Mouse (Mus musculus) forebrain, embryonic 16.5 days (tissue): ENCODE results near the gene Wdr90. TPM values are rescaled to one million over a fixed set of nuclear protein-coding genes. Genes with fewer than 3 reads are reported as not detected.

ENCODE experiments used
- ATAC-seq: fragments of 200-750 bp; cut with Nextera tagmentation; 2 replicates; pipeline ENCODE4 v1.8.0; 2017; ENCODE audit warnings: mild to moderate bottlenecking, moderate library complexity
- H3K27ac ChIP-seq: fragments of 300-500 bp; sonication (generic); 2 replicates; pipeline ENCODE4 v1.5.1; 2014; ENCODE audit warnings: low read length, control low read depth
- H3K27me3 ChIP-seq: fragments of 300-500 bp; sonication (generic); replicated peaks from 2 replicates; pipeline ENCODE4 v1.6.1; 2014; ENCODE audit warnings: low read length; ENCODE audit not compliant: control insufficient read depth, insufficient read depth
- H3K36me3 ChIP-seq: fragments of 300-500 bp; sonication (generic); 2 replicates; pipeline ENCODE4 v1.6.1; 2014; ENCODE audit not compliant: control insufficient read depth, insufficient read depth
- H3K4me1 ChIP-seq: fragments of 300-500 bp; sonication (generic); replicated peaks from 2 replicates; pipeline ENCODE4 v1.6.1; 2014; ENCODE audit warnings: low read length; ENCODE audit not compliant: control insufficient read depth, insufficient read depth
- H3K4me2 ChIP-seq: fragments of 300-500 bp; sonication (generic); 2 replicates; pipeline ENCODE4 v1.6.1; 2014; ENCODE audit warnings: mild to moderate bottlenecking, low read length, control low read depth
- H3K4me3 ChIP-seq: fragments of 300-500 bp; sonication (generic); replicated peaks from 2 replicates; pipeline ENCODE4 v1.5.1; 2014; ENCODE audit warnings: mild to moderate bottlenecking, low read length, control low read depth
- H3K9ac ChIP-seq: fragments of 300-500 bp; sonication (generic); replicated peaks from 2 replicates; pipeline ENCODE4 v1.6.1; 2014; ENCODE audit warnings: low read depth, low read length, control low read depth
- H3K9me3 ChIP-seq: fragments of 300-500 bp; sonication (generic); 2 replicates; pipeline ENCODE4 v1.6.1; 2016; ENCODE audit warnings: low read length; ENCODE audit not compliant: control insufficient read depth
- WGBS: fragments of 180-500 bp; shearing (Covaris S2); extraction: QIAGEN DNeasy Blood & Tissue Kit; methylation state at CpG from one replicate; pipeline ENCODE4 v1.1.7; 2014; 5-methylcytosine and 5-hydroxymethylcytosine counted together
- polyA plus RNA-seq: library from polyadenylated mRNA; unstranded; fragments of >200 nt; fragmentation: Nextera tagmentation; extraction: Ambion mirVana; gene quantifications from 2 replicates; pipeline ENCODE4 v1.2.1, GENCODE M21; 2015

Wdr90 gene
- polyA plus RNA-seq, 1 experiment from 2014 or later: 24.8 TPM

DNA sequence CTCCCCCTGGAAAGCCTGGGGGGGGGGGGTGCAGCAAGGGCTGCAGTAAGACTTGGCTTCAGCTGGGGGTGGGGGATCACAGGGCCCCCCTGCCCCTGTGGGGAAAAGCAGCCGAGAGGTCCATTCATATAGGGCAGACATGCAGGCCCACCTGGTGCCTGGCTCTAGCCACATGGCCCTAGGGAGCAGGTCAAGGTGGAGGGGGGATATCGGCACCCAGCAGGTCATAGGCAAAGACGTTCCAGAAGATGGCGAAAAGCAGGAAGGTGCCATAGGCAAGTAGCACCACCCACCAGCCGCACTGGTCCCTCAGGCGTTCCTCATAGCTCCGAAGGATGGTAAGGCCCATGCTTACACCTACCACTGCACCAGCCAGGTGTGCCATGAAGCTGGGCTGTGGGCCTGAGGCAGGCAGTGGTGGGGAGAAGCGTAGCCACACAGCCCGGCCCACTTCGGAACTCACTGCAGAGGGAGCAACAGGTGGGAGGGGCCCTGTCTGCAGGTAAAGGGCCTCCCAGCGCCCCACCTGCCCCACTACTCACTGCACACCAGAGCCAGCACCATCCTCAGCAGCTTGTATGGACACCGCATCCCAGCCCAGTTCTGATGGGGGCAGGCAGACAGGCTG, 26.6 kb downstream of the Wdr90 start:
- 87% methylated on average over 12 of the region's 12 CpGs for WGBS
- no peak for ATAC-seq
- no peak overlapping the region; the same call in 1 of the 2 replicates for H3K4me3 ChIP-seq
- no peaks in the 10 kb centered on the region for H3K27me3 ChIP-seq
- H3K27ac ChIP-seq: no peak overlapping the region
- no peaks in the 10 kb centered on the region for H3K9me3 ChIP-seq
- H3K9ac ChIP-seq: peak overlapping the region; percentile 84; the same call in 1 of the 2 replicates
- peak overlapping the region; percentile 88 for H3K4me2 ChIP-seq
- peaks cover 71% of the 10 kb centered on the region for H3K4me1 ChIP-seq
- peaks cover 23% of the 10 kb centered on the region for H3K36me3 ChIP-seq

DNA sequence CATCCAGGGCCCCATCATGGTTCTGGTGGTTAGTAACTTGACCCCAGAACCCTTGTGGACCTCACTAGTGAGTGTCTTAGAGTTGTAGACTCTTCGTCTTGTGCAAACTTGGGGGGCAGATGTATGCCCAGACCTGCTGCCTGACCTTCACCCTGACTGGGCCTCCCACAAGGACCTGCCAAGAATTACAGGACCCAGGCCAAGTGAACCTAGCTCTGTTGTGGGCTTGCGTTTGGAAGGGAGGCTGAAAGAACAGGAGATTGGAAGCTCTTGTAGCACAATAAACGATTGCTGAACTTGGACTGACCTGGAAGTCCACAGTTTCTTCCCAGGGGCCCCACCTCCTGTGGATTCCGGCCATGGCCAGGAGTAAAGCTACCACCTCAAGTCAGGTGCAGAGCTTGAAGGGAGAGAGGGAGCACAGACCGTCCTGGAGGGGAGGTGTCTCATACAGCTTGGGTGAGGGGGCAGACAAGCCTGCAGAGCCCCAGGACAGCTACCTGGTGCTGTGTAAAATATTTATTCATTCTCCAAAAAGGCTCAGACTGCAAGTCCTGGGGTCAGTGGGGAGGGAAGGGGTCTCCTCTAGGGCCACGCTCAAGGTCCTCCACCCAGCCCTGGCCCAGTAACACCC, 27.2 kb downstream of the Wdr90 start:
- Histone ChIP-seq H3K9ac (peak overlapping the region; percentile 84), H3K27ac (peak overlapping the region; percentile 94), H3K27me3 (no peaks in the 10 kb centered on the region), H3K4me3 (peak overlapping the region; percentile 94), H3K36me3 (peaks cover 17% of the 10 kb centered on the region), H3K9me3 (no peaks in the 10 kb centered on the region), H3K4me1 (peaks cover 75% of the 10 kb centered on the region), H3K4me2 (peak overlapping the region; percentile 88)
- WGBS: 50% methylated on average over 6 of the region's 6 CpGs
- no peak for ATAC-seq

DNA sequence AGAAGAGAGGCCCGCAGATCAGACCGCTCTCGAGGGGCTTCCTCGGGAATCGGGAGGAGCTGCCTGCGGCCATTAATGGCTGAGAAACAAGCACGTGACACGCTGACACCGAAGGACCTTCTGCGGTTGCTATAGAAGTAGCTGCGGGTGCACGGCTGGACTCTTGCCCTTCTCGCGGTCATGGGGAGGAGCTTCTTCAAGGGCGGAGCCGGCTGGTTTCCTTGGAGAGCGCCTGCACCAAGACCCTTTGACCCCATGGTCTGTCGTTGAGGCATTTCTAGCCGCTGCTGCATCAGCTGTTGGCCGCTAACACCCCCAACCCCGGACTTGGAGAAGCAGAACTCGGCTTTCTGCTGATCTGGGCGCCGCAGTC, 28.0 kb downstream of the Wdr90 start, which contains the start of gene Stub1:
Stub1 (minus strand) TSS at position 114 of the 373 bp plus-strand sequence.
- Histone ChIP-seq H3K4me2 (peak within 1 kb of the TSS; percentile 88), H3K4me3 (peak within 1 kb of the TSS; percentile 94), H3K4me1 (peaks cover 77% of the 10 kb centered on the region), H3K9me3 (no peaks in the 10 kb centered on the region), H3K27ac (peak within 1 kb of the TSS; percentile 94), H3K9ac (peak within 1 kb of the TSS; percentile 86), H3K36me3 (peaks cover 14% of the 10 kb centered on the region), H3K27me3 (no peaks in the 10 kb centered on the region)
- ATAC-seq: peak; percentile 31; the same call in 1 of the 2 replicates
- under 1% methylated on average over 24 of the region's 24 CpGs for WGBS

DNA sequence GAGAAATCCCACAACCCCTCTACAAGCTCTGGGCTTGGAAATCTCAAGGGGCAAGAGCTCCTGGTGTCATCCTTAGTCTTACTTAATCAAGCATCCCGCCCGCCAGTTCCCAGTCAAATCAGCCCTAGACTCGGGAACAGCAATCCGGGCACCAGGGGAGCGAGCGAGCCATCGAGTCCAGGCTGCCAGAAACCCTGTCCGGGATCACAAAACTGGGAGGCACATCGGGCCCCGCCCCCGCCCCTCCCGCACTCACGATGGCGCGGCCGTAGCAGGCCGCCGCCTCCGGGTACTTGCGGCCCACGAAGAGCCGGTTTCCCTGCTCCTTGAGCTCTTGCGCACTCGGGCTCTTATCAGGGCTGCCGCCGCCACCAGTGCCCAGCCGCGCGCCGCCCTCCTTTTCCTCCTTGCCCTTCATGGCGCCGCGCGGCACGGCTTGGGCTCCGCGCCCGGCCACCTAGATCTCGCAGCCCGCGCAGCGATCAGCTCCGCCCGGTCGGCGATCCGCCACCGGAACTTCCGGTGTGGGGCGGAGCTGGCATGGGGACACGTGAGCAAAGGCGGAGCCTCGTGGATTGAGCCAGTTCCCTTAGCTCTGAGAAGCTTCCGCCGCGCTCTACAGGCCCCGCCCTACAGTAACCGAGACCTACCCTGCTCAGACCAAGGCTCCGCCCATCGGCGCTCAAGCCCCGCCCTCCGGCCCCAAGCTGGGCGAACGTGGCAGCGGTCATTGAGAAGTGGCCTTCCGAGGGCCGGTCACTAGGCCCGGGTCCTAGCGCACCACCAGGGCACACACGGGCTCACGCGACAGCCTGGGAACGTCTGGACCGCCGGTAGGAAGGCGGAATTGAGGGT, 28.6 kb downstream of the Wdr90 start:
- no peaks in the 10 kb centered on the region for H3K9me3 ChIP-seq
- H3K4me3 ChIP-seq: peak overlapping the region; percentile 94
- ATAC-seq: peak; percentile 90
- H3K36me3 ChIP-seq: peaks cover 14% of the 10 kb centered on the region
- peak overlapping the region; percentile 88 for H3K4me2 ChIP-seq
- peak overlapping the region; percentile 94 for H3K27ac ChIP-seq
- H3K9ac ChIP-seq: peak overlapping the region; percentile 86
- H3K4me1 ChIP-seq: peaks cover 77% of the 10 kb centered on the region
- no peaks in the 10 kb centered on the region for H3K27me3 ChIP-seq
- under 1% methylated on average over 73 of the region's 77 CpGs for whole genome bisulfite sequencing

- no peak for ATAC-seq
- H3K27ac ChIP-seq: peak overlapping the region; percentile 88; the same call in 1 of the 2 replicates
- H3K27me3 ChIP-seq: no peaks in the 10 kb centered on the region
- H3K9me3 ChIP-seq: no peaks in the 10 kb centered on the region
- peak overlapping the region; percentile 86 for H3K9ac ChIP-seq
- peaks cover 80% of the 10 kb centered on the region for H3K4me1 ChIP-seq
- 58% methylated on average over 21 of the region's 21 CpGs for WGBS
- H3K4me2 ChIP-seq: peak overlapping the region; percentile 88
- peak overlapping the region; percentile 94 for H3K4me3 ChIP-seq
- H3K36me3 ChIP-seq: peaks cover 20% of the 10 kb centered on the region
Measured at GRCm38 (mm10) chr17:25831451-25832281, 29.6 kb downstream of the Wdr90 start.

GRCm38 (mm10) chr17:25830806-25831431, 30.4 kb downstream of the Wdr90 start:
- no peak overlapping the region for H3K27ac ChIP-seq
- H3K4me2 ChIP-seq: no peak overlapping the region
- no peak for ATAC-seq
- peaks cover 20% of the 10 kb centered on the region for H3K36me3 ChIP-seq
- H3K9me3 ChIP-seq: no peaks in the 10 kb centered on the region
- H3K27me3 ChIP-seq: no peaks in the 10 kb centered on the region
- H3K4me1 ChIP-seq: peaks cover 80% of the 10 kb centered on the region
- H3K9ac ChIP-seq: no peak overlapping the region
- H3K4me3 ChIP-seq: no peak overlapping the region
- WGBS: 90% methylated on average over 14 of the region's 14 CpGs

DNA sequence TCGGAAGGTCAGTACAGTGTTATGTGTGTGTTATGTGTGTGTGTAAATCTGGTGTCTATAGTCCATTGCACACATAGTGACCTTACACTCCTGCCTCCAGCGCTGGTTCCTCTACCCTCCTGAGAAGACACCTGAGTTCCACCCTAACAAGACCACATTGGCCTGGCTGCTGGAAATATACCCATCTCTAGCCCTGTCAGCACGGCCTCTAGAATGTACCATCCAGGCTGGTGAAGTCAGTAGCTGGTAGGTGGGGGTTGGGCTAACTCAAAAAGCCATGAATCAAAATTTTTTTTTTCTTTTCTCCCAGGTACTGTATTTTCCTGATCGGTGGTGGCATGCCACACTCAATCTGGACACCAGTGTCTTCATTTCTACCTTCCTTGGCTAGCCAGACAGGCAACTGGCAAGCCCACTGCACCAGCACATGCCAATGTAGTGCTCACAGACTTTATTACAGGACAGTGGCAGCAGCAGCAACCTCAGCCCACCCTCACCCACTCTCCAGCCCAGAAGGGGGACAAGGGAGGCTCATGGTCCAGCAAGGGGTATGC, 31.0 kb downstream of the Wdr90 start:
- Histone ChIP-seq H3K9ac (no peak overlapping the region), H3K36me3 (peaks cover 20% of the 10 kb centered on the region), H3K27ac (no peak overlapping the region), H3K4me3 (no peak overlapping the region), H3K4me1 (peaks cover 79% of the 10 kb centered on the region), H3K27me3 (no peaks in the 10 kb centered on the region), H3K9me3 (no peaks in the 10 kb centered on the region), H3K4me2 (peak overlapping the region; percentile 93)
- 88% methylated on average over 4 of the region's 4 CpGs for WGBS
- no peak for ATAC-seq

- Histone ChIP-seq H3K27ac (peak overlapping the region; percentile 93), H3K9me3 (no peaks in the 10 kb centered on the region), H3K9ac (peak overlapping the region; percentile 80), H3K27me3 (no peaks in the 10 kb centered on the region), H3K36me3 (peaks cover 20% of the 10 kb centered on the region), H3K4me2 (peak overlapping the region; percentile 93), H3K4me3 (peak overlapping the region; percentile 66), H3K4me1 (peaks cover 79% of the 10 kb centered on the region)
- 41% methylated on average over 8 of the region's 8 CpGs for WGBS
- ATAC-seq: no peak
Measured at GRCm38 (mm10) chr17:25829558-25830017, 31.7 kb downstream of the Wdr90 start.
